In the genomic region with DNA sequence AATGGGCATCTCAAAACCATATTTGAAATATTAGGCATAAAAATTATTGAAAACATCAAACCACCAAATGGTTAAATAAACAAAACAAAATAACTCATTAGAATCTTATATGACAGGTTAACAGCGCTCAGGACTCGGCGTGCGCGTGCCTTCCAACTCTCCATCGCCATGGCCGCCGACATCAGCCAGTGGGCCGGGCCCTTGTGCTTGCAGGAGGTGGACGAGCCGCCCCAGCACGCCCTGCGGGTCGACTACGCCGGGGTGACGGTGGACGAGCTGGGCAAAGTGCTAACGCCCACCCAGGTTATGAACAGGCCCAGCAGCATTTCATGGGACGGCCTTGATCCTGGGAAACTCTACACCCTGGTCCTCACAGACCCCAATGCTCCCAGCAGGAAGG, we compare ENCODE assay signal across 31 mouse cellular contexts. TPM values are rescaled to one million over a fixed set of nuclear protein-coding genes. Genes with fewer than 3 reads are reported as not detected.
DNase-seq lines count a peak whose midpoint lies in the region; ATAC-seq and TF ChIP-seq lines count a peak whose summit lies in the region.
"Not testable (repeated sequence)": the region's sequence is repeated elsewhere in the genome, so short reads cannot be mapped to it uniquely, and the experiment has no call there.
"Had no signal": no experiment of that assay in that cellular context is flagged by ENCODE, and none has a peak within 500 bp of the region (broad histone marks: within the 10 kb centered on the region; RNA-seq: fewer than 3 reads in every experiment).

No protein-coding gene starts in this region.

- not testable (repeated sequence) for H3K4me2 ChIP-seq in embryonic facial prominence, embryonic 15.5 days (replicated peaks); forebrain, embryonic 13.5 days; hindbrain, embryonic 14.5 days (replicated peaks); stomach, postnatal 0 days (replicated peaks; ENCODE audit: low read depth)

- not testable (repeated sequence) for H3K27me3 ChIP-seq in embryonic facial prominence, embryonic 15.5 days; forebrain, embryonic 13.5 days; hindbrain, embryonic 14.5 days (ENCODE audit: control insufficient read depth, insufficient read depth, low read length); stomach, postnatal 0 days (ENCODE audit: control insufficient read depth, insufficient read depth, low read length)

- TF ChIP-seq CTCF in stomach, postnatal 0 days (IDR thresholded peaks at IDR 0.05; ENCODE audit: low read depth) = not testable (repeated sequence)

- H3K9me3 ChIP-seq in ES-E14 (ENCODE audit: control insufficient read depth, insufficient read depth, low read depth, low read length); embryonic facial prominence, embryonic 15.5 days (replicated peaks); forebrain, embryonic 13.5 days (replicated peaks); hindbrain, embryonic 14.5 days (ENCODE audit: control insufficient read depth, low read length); stomach, postnatal 0 days (ENCODE audit: control insufficient read depth, low read length): not testable (repeated sequence)

- not testable (repeated sequence) for H3K4me1 ChIP-seq in ES-E14 (ENCODE audit: control insufficient read depth in 2 of 2, insufficient read depth in 2 of 2, low read length in 2 of 2, poor library complexity in 1 of 2); embryonic facial prominence, embryonic 15.5 days; forebrain, embryonic 13.5 days; hindbrain, embryonic 14.5 days (replicated peaks; ENCODE audit: control insufficient read depth, insufficient read depth, low read length); stomach, postnatal 0 days (replicated peaks; ENCODE audit: control insufficient read depth, insufficient read depth)

- not testable (repeated sequence) for TF ChIP-seq EP300 in stomach, postnatal 0 days (optimal IDR thresholded peaks at IDR 0.05)

- in situ Hi-C loops in ES-E14 (cut with MboI; ENCODE audit: low sequenced_read_pairs in 2 of 2, unreplicated experiment in 2 of 2) = not testable (repeated sequence)

- 0 out of 2 replicates have a peak, but pooled peaks have one; percentile 7 for ATAC-seq in embryonic facial prominence, embryonic 15.5 days (ENCODE audit: insufficient number of reproducible peaks, low FRiP score, low TSS enrichment, low read depth)
- peak; percentile 43; the same call in 1 of the 2 replicates for ATAC-seq in forebrain, embryonic 13.5 days
- ATAC-seq in hindbrain, embryonic 14.5 days (ENCODE audit: low FRiP score) = 0 out of 2 replicates have a peak, but pooled peaks have one; percentile 37
- peak; percentile 82 for ATAC-seq in megakaryocyte, adult 5-6 weeks (ENCODE audit: poor library complexity, severe bottlenecking)
- 0 out of 2 replicates have a peak, but pooled peaks have one; percentile 31 for ATAC-seq in monocyte, adult 5-6 weeks (replicated peaks; ENCODE audit: insufficient number of reproducible peaks, low FRiP score, low TSS enrichment, poor library complexity, severe bottlenecking)
- 0 out of 2 replicates have a peak, but pooled peaks have one; percentile 35 for ATAC-seq in stomach, postnatal 0 days (ENCODE audit: low FRiP score, low TSS enrichment)

- not testable (repeated sequence) for H3K9ac ChIP-seq in ES-E14 (ENCODE audit: insufficient read depth, low read depth, low read length, poor library complexity, severe bottlenecking); embryonic facial prominence, embryonic 15.5 days; forebrain, embryonic 13.5 days; hindbrain, embryonic 14.5 days; stomach, postnatal 0 days (ENCODE audit: low read length)

- WGBS in embryonic facial prominence, embryonic 15.5 days = 89% methylated on average over 11 of the region's 20 CpGs
- 94% methylated on average over 11 of the region's 20 CpGs for WGBS in forebrain, embryonic 13.5 days
- 96% methylated on average over 10 of the region's 20 CpGs for WGBS in hindbrain, embryonic 14.5 days
- WGBS in stomach, postnatal 0 days = 92% methylated on average over 8 of the region's 20 CpGs

- not testable (repeated sequence) for DNase-seq in ES-E14 (ENCODE audit: low read depth, low spot score); hindbrain, embryonic 14.5 days (ENCODE audit: low spot score); stomach, postnatal 0 days (ENCODE audit: low spot score)

- H3K27ac ChIP-seq in ES-E14 (ENCODE audit: insufficient read depth, low read depth, low read length, poor library complexity, severe bottlenecking); embryonic facial prominence, embryonic 15.5 days (replicated peaks); forebrain, embryonic 13.5 days; hindbrain, embryonic 14.5 days; stomach, postnatal 0 days (replicated peaks): not testable (repeated sequence)

- H3K4me3 ChIP-seq in ES-E14 (ENCODE audit: insufficient read depth in 1 of 2, low read depth in 1 of 2, low read length in 2 of 2, poor library complexity in 1 of 2, severe bottlenecking in 1 of 2) = peak overlapping the region; percentile 44 to 48; a peak in 1 of 4 replicates
- not testable (repeated sequence) for H3K4me3 ChIP-seq in embryonic facial prominence, embryonic 15.5 days (replicated peaks); forebrain, embryonic 13.5 days; hindbrain, embryonic 14.5 days (replicated peaks; ENCODE audit: low read length); stomach, postnatal 0 days (ENCODE audit: low read depth, low read length)

- not testable (repeated sequence) for H3K36me3 ChIP-seq in ES-E14 (ENCODE audit: control insufficient read depth, insufficient read depth, low read length, poor library complexity, severe bottlenecking); embryonic facial prominence, embryonic 15.5 days; forebrain, embryonic 13.5 days (ENCODE audit: poor library complexity, severe bottlenecking); hindbrain, embryonic 14.5 days (replicated peaks; ENCODE audit: control insufficient read depth, insufficient read depth); stomach, postnatal 0 days (ENCODE audit: control insufficient read depth, insufficient read depth, low read length)

RNA-seq across cellular contexts. Expression of a gene that starts 43.9 kb away (rescaled TPM):
- not detected in 2 replicates for total RNA-seq in ES-E14 (2012; rRNA removed)
- not detected in 2 replicates for polyA plus RNA-seq in embryonic facial prominence, embryonic 15.5 days (2015; fragmentation: Nextera tagmentation; extraction: Ambion mirVana)
- not detected in 2 replicates for polyA plus RNA-seq in forebrain, embryonic 13.5 days (2015; fragmentation: Nextera tagmentation; extraction: Ambion mirVana)
- not detected in 2 replicates for polyA plus RNA-seq in hindbrain, embryonic 14.5 days (2014; fragmentation: Nextera tagmentation; extraction: Ambion mirVana)
- total RNA-seq in megakaryocyte, adult 5-6 weeks (2015) = not detected in 2 replicates
- not detected in 2 replicates for total RNA-seq in megakaryocyte, adult 5-6 weeks (2017)
- total RNA-seq in monocyte, adult 5-6 weeks (2017) = not detected in 3 replicates
- not detected in 2 replicates for polyA plus RNA-seq in stomach, postnatal 0 days (2015; fragmentation: Nextera tagmentation; extraction: Ambion mirVana)
- total RNA-seq: adrenal gland, adult 8-10 months; adrenal gland, postnatal 25 days; forebrain, postnatal 0 days; gastrocnemius, adult 2 months; gastrocnemius, postnatal 14 days; gastrocnemius, postnatal 4 days; heart, adult 18-20 months; heart, postnatal 10 days; heart, postnatal 36 days had no signal
- polyA plus RNA-seq: activated CD4-positive, CD25-positive, alpha-beta regulatory T cell, adult 4 months; brain, embryonic 14.5 days; C2C12; CD4-positive, CD25-positive, alpha-beta regulatory T cell, adult 4 months; embryonic facial prominence, embryonic 11.5 days; embryonic facial prominence, embryonic 14.5 days; erythroblast, embryonic 14.5 days; forebrain, embryonic 10.5 days; forebrain, embryonic 14.5 days; forebrain, postnatal 0 days; frontal cortex, adult 2 months; heart, embryonic 12.5 days; heart, embryonic 15.5 days; hindbrain, embryonic 11.5 days; hindbrain, embryonic 15.5 days; intestine, embryonic 14.5 days had no signal

Comparison
In these comparisons a context has a peak if more than half of its experiments do, and no peak if none do; other contexts are left out.
1. ATAC-seq: peak in every context shown above with its lines; median percentile 82 in megakaryocyte, adult 5-6 weeks; 43 in forebrain, embryonic 13.5 days; 37 in hindbrain, embryonic 14.5 days; 35 in stomach, postnatal 0 days; 31 in monocyte, adult 5-6 weeks; 7 in embryonic facial prominence, embryonic 15.5 days.